Mouse (Mus musculus) liver, embryonic 14.5 days (tissue): ENCODE results near the gene Stx6.

ENCODE experiments used
- CTCF ChIP-seq: IDR thresholded peaks from 2 replicates; pipeline ENCODE4 v1.5.1; 2016; ENCODE audit warnings: antibody characterized with exemption, low read depth, control low read depth
- EP300 ChIP-seq: IDR thresholded peaks from 2 replicates; pipeline ENCODE4 v1.6.1; 2016; ENCODE audit warnings: antibody characterized with exemption, low read depth

DNA sequence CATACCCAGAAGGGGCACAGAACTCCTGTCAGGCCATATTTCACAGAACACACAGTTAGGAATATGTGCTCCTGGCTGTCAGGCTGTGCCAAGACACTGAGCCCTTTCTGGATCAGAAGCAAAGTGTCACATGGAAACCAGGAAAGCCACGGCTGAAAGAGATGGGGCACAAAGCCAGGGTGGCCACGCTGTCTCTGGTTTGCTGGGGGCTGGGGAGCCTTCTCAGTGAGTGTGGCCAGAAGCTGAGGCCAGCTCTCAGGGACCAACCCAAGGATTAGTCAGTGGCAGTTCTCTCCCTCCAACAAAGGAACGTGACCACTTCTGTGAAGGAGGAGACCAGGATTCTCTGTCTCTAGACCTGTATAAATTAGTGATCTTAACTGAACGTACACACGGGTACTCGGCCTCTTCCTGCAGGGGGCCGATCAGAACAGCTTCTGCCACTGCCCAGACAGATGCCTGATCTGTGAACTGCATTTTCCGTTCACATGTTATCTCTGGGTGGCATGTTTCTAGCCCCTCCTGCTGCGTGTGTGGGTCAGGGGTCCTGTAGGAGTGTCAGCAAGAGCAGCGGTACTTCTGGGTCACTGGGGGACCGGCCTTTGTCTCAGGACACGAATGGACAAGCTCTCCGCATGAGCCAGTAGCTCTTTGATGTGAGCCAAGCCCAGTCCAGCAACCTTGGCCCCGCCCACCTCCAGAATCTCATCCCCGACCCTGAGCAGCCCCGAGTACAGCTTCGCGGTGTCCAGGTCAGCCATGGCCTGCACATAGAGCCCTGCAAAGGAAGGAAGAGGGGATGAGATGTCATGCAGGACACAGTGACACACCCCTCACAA lies 54.6 kb downstream of the Stx6 start:
- no peak for TF ChIP-seq EP300
- no peak for TF ChIP-seq CTCF
